Mouse (Mus musculus) bone marrow macrophage, adult 2 months (primary cell): ENCODE measurements around the gene Bcor. TPM values are rescaled to one million over a fixed set of nuclear protein-coding genes. Genes with fewer than 3 reads are reported as not detected.

ENCODE experiments used
- H3K27ac ChIP-seq: 2 replicates; pipeline ENCODE4 v1.5.1; 2012; ENCODE audit warnings: low read depth, low read length; ENCODE audit not compliant: insufficient read depth
- H3K4me1 ChIP-seq: 2 replicates; pipeline ENCODE4 v1.6.1; 2012; ENCODE audit warnings: low read length; ENCODE audit not compliant: control insufficient read depth, insufficient read depth
- H3K4me3 ChIP-seq: 2 replicates; pipeline ENCODE4 v1.5.1; 2012; ENCODE audit warnings: mild to moderate bottlenecking, low read length, moderate library complexity; ENCODE audit not compliant: insufficient read depth
- CTCF ChIP-seq: IDR thresholded peaks from 2 replicates; pipeline ENCODE4 v1.5.1; 2012; ENCODE audit warnings: low read depth, mild to moderate bottlenecking, low read length, moderate library complexity
- POLR2A ChIP-seq: IDR thresholded peaks from 2 replicates; pipeline ENCODE4 v1.6.1; 2012; ENCODE audit warnings: mild to moderate bottlenecking, low read depth, low read length, borderline replicate concordance
- polyA plus RNA-seq: library from polyadenylated mRNA; stranded (reverse); fragments of >200 nt; gene quantifications from 2 replicates; pipeline ENCODE4 v1.2.4, GENCODE M21; 2012; ENCODE audit not compliant: missing spikeins, insufficient read depth, insufficient read length

Gene Bcor
- polyA plus RNA-seq, 1 experiment = 11.4 TPM

GRCm38 (mm10) chrX:11998934-11999336 is 161.2 kb downstream of the Bcor start:
- TF ChIP-seq POLR2A (no peak), CTCF (no peak)
- no peak overlapping the region for H3K27ac ChIP-seq
- H3K4me3 ChIP-seq = peak overlapping the region; percentile 41
- peaks cover 10% of the 10 kb centered on the region for H3K4me1 ChIP-seq

- H3K27ac ChIP-seq = no peak overlapping the region
- H3K4me1 ChIP-seq = peaks cover 2% of the 10 kb centered on the region; the same call in 1 of the 2 replicates
- TF ChIP-seq POLR2A (no peak), CTCF (no peak)
- no peak overlapping the region for H3K4me3 ChIP-seq
Measured at GRCm38 (mm10) chrX:11996891-11997290, 163.3 kb downstream of the Bcor start.

GRCm38 (mm10) chrX:11996489-11996888 is 163.7 kb downstream of the Bcor start:
- H3K4me1 ChIP-seq = no peaks in the 10 kb centered on the region; the same call in 1 of the 2 replicates
- no peak overlapping the region for H3K27ac ChIP-seq
- H3K4me3 ChIP-seq = no peak overlapping the region
- no peak for TF ChIP-seq CTCF
- no peak for TF ChIP-seq POLR2A

DNA sequence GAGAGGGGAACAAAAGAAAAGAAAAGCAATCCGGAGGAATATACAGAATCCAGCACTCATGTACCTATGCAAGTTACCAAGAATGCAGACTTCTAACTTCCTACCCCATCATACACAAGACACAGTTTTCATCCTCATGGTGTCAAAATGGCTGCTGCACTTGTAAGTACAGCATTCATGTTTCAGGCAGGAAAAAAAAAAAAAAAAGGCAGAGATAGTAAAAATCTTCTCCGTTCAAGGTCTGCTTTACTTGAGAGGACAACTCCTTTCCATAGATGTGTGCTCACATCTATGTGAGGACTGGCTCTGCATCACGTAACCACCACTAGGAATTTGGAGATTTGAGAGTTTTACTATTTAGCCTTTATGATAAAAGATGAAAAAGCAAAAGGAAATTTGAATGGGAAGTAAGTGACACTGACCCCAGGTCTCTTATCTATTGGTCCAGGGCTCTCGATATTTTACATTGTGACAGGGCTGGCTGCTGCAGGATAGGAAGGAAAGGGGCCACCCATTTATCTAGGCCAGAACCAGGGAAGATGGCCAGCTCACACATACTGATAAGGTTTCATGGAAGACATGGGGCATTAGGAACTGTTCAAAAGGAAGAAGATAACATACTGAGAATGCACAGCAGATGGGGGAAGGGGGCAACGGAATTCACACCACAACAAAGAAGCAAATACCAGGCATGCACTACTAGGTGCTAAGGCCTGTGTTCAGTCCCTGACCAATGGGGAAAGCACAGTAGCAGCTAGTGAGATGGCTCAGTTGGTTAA is 166.3 kb downstream of the Bcor start:
- no peaks in the 10 kb centered on the region for H3K4me1 ChIP-seq
- no peak overlapping the region for H3K27ac ChIP-seq
- H3K4me3 ChIP-seq = no peak overlapping the region
- no peak for TF ChIP-seq POLR2A
- no peak for TF ChIP-seq CTCF

GRCm38 (mm10) chrX:11989471-11989870 is 170.7 kb downstream of the Bcor start:
- no peak overlapping the region for H3K27ac ChIP-seq
- H3K4me3 ChIP-seq = no peak overlapping the region
- no peak for TF ChIP-seq POLR2A
- no peak for TF ChIP-seq CTCF
- no peaks in the 10 kb centered on the region for H3K4me1 ChIP-seq

DNA sequence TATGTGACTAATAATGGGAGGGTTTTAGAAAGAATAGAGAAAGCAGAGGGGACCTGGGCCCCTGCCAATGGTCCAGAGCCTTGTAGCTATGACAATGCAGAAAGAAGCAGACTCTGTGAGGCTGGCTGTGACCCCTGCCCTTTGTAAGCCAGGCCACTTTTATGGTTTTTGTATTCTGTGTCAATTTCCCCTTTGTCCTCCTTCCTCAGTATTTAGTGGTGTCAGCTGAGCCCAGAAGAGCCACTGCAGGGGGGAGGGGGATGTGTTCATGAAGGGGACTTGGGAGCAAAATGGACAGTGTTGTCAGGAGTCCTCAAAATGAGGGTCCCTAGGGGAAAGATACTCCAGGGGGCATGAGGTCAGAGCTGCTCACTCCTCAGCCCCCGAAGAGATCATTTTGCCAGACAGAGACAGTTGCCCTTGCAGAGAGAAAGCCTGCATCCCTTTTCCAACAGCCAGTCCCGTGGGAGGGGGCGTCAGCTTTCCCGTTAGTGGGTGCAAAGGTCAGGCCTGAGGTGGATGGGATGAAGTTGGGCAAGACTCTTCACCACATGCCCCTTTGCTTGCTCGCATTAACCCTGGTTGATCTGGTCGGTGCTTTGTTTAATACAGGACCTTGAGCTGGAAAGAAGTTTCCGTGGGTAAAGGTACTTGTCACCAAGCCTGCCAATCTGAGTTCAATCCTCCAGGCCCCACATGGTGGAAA is 171.8 kb downstream of the Bcor start:
- Histone ChIP-seq H3K4me3 (no peak overlapping the region), H3K4me1 (no peaks in the 10 kb centered on the region), H3K27ac (no peak overlapping the region)
- TF ChIP-seq POLR2A (no peak), CTCF (no peak)

DNA sequence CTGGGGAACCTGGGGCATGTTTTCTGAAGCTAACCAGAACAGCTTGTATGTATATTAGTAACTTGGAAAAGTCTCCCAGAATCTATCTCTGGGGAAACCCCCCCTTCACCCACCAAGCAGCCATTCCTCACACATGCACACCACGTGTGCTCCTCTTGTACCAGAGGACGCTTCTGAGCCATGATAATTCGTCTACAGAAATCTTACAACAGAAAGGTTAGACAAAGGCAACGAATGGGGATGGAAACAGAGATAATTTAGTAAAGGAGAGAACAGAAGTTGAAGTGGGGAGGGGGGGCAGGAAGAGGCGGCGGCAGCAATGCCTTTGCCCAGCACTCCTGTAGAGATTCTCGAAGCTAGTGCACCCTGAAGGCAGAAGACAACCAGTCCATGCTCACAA is 172.6 kb downstream of the Bcor start:
- Histone ChIP-seq H3K4me3 (no peak overlapping the region), H3K27ac (no peak overlapping the region), H3K4me1 (no peaks in the 10 kb centered on the region)
- TF ChIP-seq POLR2A (no peak), CTCF (no peak)
